Mouse (Mus musculus) kidney, postnatal 0 days (tissue): ENCODE measurements at regions not wholly inside any gene's neighbourhood (a gene's known extent, or its start where the extent isn't known, plus 50 kb on each side); places are given as distances from the start of the nearest gene placed in this dataset.

Experiments
- ATAC-seq: fragments of 200-750 bp; cut with Nextera tagmentation; replicated peaks from 2 replicates; pipeline ENCODE4 v1.8.0; 2017; ENCODE audit warnings: low read depth, moderate number of reproducible peaks, moderate TSS enrichment, moderate library complexity; ENCODE audit not compliant: low FRiP score
- DNase-seq: peaks from one replicate; pipeline ENCODE4 v3.0.0-alpha.2; 2016; ENCODE audit warnings: low spot score
- H3K27ac ChIP-seq: fragments of 300-500 bp; sonication (generic); 2 replicates; pipeline ENCODE4 v1.5.1; 2014; ENCODE audit warnings: mild to moderate bottlenecking
- H3K27me3 ChIP-seq: fragments of 300-500 bp; sonication (generic); 2 replicates; pipeline ENCODE4 v1.6.1; 2014; ENCODE audit warnings: low read length, mixed read lengths; ENCODE audit not compliant: insufficient read depth
- H3K36me3 ChIP-seq: fragments of 300-500 bp; sonication (generic); 2 replicates; pipeline ENCODE4 v1.6.1; 2014; ENCODE audit warnings: low read length, mixed read lengths; ENCODE audit not compliant: insufficient read depth
- H3K4me1 ChIP-seq: fragments of 300-500 bp; sonication (generic); replicated peaks from 2 replicates; pipeline ENCODE4 v1.6.1; 2014; ENCODE audit warnings: antibody characterized with exemption, low read length, mixed read lengths; ENCODE audit not compliant: insufficient read depth
- H3K4me2 ChIP-seq: fragments of 300-500 bp; sonication (generic); 2 replicates; pipeline ENCODE4 v1.6.1; 2014; ENCODE audit warnings: mild to moderate bottlenecking, low read length, moderate library complexity, mixed read lengths
- H3K4me3 ChIP-seq: fragments of 300-500 bp; sonication (generic); replicated peaks from 2 replicates; pipeline ENCODE4 v1.5.1; 2014; ENCODE audit warnings: low read depth, low read length
- H3K9ac ChIP-seq: fragments of 300-500 bp; sonication (generic); 2 replicates; pipeline ENCODE4 v1.6.1; 2014; ENCODE audit warnings: low read depth, low read length
- H3K9me3 ChIP-seq: fragments of 300-500 bp; sonication (generic); replicated peaks from 2 replicates; pipeline ENCODE4 v1.6.1; 2016; ENCODE audit warnings: low read length, inconsistent platforms, mixed read lengths
- CTCF ChIP-seq: IDR thresholded peaks from 2 replicates; pipeline ENCODE4 v1.5.1; 2016; ENCODE audit warnings: antibody characterized with exemption, low read depth, mild to moderate bottlenecking, moderate library complexity
- WGBS: fragments of 180-500 bp; shearing (Covaris S2); extraction: QIAGEN DNeasy Blood & Tissue Kit; methylation state at CpG from one replicate; pipeline ENCODE4 v1.1.7; 2014; 5-methylcytosine and 5-hydroxymethylcytosine counted together

DNA sequence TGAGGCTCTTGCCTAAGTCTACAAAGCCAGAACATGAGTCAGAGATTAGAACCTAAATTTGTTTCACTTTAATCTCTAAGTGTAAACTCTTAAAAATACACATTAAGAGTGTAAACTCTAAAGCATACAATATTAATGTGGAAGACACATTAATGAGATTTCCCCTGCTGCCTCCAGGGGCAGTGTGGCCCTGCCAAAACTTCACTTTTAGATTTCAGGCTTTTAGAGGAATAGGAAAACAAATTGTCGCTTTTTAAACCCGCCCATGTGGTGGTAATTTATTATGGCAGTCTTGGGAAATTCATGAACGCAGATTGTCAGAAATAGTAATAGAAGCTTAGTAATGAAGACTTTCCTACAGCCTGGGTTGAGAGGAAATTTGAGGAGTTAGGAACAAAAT is 549.0 kb upstream of the Lcorl start:
- no peak overlapping the region for H3K4me2 ChIP-seq
- TF ChIP-seq CTCF: peak; percentile 66
- no peak overlapping the region for H3K27ac ChIP-seq
- peak; percentile 62 for DNase-seq
- no peak overlapping the region for H3K4me3 ChIP-seq
- no peaks in the 10 kb centered on the region for H3K36me3 ChIP-seq
- H3K9me3 ChIP-seq: no peaks in the 10 kb centered on the region
- H3K9ac ChIP-seq: no peak overlapping the region
- no peaks in the 10 kb centered on the region for H3K27me3 ChIP-seq
- WGBS: 28% methylated on average over 3 of the region's 3 CpGs
- no peaks in the 10 kb centered on the region for H3K4me1 ChIP-seq
- ATAC-seq: no peak

DNA sequence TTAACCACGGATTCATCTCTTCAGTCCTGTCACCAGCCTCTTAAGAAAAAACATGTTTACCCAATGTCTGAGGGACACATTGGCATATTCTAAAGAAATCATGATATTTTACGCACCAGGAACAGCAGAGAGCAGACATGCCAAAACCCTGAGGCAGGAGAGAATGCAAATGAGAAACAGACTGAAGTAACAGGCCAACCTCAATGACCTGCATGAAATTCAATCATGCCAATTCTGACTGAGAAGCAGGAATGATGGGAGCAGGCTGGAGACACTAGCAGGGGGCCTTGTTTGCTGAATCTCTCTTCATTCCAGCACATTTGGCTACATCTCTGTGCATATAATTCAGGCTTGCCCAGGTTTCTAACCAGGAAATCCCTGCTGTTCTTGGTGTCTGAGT is 529.2 kb upstream of the Lcorl start:
- Histone ChIP-seq H3K4me2 (no peak overlapping the region), H3K36me3 (no peaks in the 10 kb centered on the region), H3K4me3 (no peak overlapping the region), H3K4me1 (no peaks in the 10 kb centered on the region), H3K27ac (no peak overlapping the region), H3K9ac (no peak overlapping the region), H3K9me3 (no peaks in the 10 kb centered on the region), H3K27me3 (no peaks in the 10 kb centered on the region)
- TF ChIP-seq CTCF: no peak
- no peak for DNase-seq
- 64% methylated on average over 2 of the region's 2 CpGs for WGBS
- ATAC-seq: no peak

DNA sequence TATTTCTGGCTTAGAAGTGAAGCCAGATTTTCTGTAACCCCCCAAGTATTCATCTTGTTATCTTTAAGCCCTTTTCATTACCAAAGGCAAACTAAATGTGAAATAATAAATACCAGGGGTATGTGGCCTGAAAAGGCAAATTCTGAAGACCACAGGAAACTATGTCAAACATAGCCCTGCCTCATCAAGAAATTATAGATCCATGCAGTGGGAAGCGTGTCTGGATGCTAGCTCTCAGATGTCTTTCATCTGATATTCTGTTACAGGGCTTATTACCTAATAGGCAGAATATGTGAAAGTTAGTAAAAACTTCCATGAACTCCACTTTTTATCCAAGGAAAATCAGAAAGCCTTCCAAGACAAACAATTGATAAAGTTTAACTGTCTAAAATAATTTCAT is 509.9 kb upstream of the Lcorl start:
- Histone ChIP-seq H3K9me3 (no peaks in the 10 kb centered on the region), H3K4me1 (no peaks in the 10 kb centered on the region), H3K36me3 (no peaks in the 10 kb centered on the region), H3K4me2 (no peak overlapping the region), H3K9ac (no peak overlapping the region), H3K4me3 (no peak overlapping the region), H3K27me3 (no peaks in the 10 kb centered on the region), H3K27ac (no peak overlapping the region)
- DNase-seq (no peak), ATAC-seq (no peak)
- TF ChIP-seq CTCF: no peak
- 59% methylated on average over 1 of the region's 1 CpGs for WGBS

DNA sequence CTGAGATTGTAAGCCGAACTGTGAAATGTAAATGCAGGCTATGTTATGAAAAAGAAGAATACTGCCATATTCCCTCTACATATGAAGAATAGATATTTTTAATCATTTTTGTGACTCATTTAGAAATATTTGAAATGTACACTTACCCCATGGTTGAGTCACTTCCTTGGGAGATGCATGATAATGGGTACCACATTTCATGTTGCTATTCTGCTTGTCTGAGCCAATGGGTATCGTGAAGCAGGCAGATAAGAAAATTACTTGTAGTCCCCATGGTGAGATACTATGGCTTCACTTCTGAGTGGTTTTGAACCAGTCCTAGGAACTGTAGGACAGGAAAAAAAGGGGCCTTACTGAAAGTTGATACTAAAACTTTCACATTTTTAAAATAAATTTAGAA is 506.2 kb upstream of the Lcorl start:
- Histone ChIP-seq H3K4me2 (no peak overlapping the region), H3K36me3 (no peaks in the 10 kb centered on the region), H3K27me3 (no peaks in the 10 kb centered on the region), H3K9me3 (no peaks in the 10 kb centered on the region), H3K4me3 (no peak overlapping the region), H3K9ac (no peak overlapping the region), H3K27ac (no peak overlapping the region), H3K4me1 (no peaks in the 10 kb centered on the region)
- TF ChIP-seq CTCF: no peak
- no peak for DNase-seq
- WGBS: 90% methylated on average over 2 of the region's 2 CpGs
- no peak for ATAC-seq

DNA sequence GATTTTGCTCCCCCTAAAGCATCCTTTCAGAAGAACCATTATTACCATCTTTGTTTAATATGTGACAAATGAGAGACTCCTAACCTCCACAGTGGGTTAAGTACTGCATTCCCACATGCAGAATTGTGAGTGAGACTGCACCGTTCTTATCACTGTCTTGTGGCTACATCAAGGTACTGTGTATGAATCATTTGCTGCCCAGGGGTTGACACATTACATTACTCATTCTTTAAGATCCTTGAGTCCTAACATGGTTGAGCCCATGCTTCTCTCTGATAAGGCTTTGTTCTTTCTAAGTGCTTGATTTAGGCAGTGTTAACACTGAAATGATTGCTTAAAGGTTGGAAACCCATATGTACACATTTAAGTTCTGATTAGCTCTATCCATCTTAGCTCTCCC is 504.2 kb upstream of the Lcorl start:
- no peak for DNase-seq
- Histone ChIP-seq H3K9me3 (no peaks in the 10 kb centered on the region), H3K4me1 (no peaks in the 10 kb centered on the region), H3K4me2 (no peak overlapping the region), H3K36me3 (no peaks in the 10 kb centered on the region), H3K27me3 (no peaks in the 10 kb centered on the region), H3K9ac (no peak overlapping the region), H3K4me3 (no peak overlapping the region), H3K27ac (no peak overlapping the region)
- no peak for TF ChIP-seq CTCF
- ATAC-seq: no peak
- WGBS: 41% methylated on average over 1 of the region's 1 CpGs

DNA sequence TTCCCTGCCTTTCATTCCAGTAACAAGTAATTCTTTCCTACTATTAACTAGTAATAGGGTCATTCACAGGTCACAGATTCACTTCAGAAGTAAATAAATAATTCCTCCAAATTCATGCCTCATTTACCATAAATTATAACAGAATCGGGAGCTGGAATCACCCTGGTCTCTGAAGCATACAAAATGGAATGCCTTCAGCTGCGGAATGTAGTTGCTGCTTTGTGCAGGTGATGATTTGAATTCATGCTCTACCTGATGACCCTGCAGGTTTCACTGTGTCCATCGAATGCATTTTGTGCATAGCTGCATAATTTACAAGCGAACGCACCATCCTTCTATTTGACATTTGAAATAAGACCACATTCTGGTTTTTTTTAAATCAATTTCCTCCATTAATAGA is 491.0 kb upstream of the Lcorl start:
- ATAC-seq (no peak), DNase-seq (peak; percentile 21)
- 47% methylated on average over 5 of the region's 5 CpGs for WGBS

DNA sequence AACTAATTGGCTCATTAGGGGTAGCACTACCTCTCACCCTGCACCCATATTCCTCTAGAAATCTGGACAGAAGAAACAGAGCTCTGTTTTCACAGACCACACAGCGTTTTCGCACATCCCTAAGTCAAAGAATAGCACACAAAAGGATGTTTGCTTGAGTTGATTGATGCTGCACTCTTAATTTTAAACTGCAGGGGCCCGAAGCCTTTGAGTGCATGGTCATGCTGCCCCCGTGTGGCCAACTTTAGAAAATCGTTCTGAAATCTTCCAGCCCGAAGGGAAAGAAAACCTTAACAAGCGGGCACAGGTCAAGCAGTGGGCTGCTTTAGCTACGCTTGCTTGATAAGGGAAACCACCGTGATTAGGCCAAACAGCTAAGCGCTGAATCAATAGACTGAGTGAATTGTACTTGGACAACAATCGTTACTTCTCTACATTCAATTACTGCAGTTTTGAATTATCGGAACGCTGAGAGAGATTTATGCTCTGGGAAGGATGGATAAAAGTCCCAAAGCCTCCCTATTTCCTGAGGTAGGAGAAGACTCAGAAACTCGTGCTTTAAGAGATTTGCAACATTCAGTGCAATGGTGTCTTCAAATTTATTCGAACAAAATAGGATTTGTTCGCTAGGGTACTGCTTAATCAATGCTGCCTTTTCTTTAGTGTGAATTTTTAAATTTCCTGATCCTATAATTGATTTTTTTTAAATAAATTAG is 490.1 kb upstream of the Lcorl start:
- no peak overlapping the region for H3K4me3 ChIP-seq
- no peaks in the 10 kb centered on the region for H3K36me3 ChIP-seq
- no peaks in the 10 kb centered on the region for H3K9me3 ChIP-seq
- H3K27me3 ChIP-seq: no peaks in the 10 kb centered on the region
- ATAC-seq (peak; percentile 43; the same call in 1 of the 2 replicates), DNase-seq (peak; percentile 92)
- peak; percentile 92 for TF ChIP-seq CTCF
- H3K4me1 ChIP-seq: no peaks in the 10 kb centered on the region
- H3K27ac ChIP-seq: no peak overlapping the region
- WGBS: 15% methylated on average over 16 of the region's 16 CpGs
- peak overlapping the region; percentile 35; the same call in 1 of the 2 replicates for H3K4me2 ChIP-seq
- H3K9ac ChIP-seq: no peak overlapping the region

More for the DNA sequence above, 491.0 kb upstream of the Lcorl start:
- H3K27me3 ChIP-seq: no peaks in the 10 kb centered on the region
- no peak overlapping the region for H3K9ac ChIP-seq
- no peaks in the 10 kb centered on the region for H3K4me1 ChIP-seq
- H3K9me3 ChIP-seq: no peaks in the 10 kb centered on the region
- H3K4me2 ChIP-seq: no peak overlapping the region
- H3K27ac ChIP-seq: no peak overlapping the region
- no peak for TF ChIP-seq CTCF
- no peaks in the 10 kb centered on the region for H3K36me3 ChIP-seq
- H3K4me3 ChIP-seq: no peak overlapping the region
